Mouse (Mus musculus): ENCODE results near the gene Ebpl. TPM values are rescaled to one million over a fixed set of nuclear protein-coding genes. Genes with fewer than 3 reads are reported as not detected.

Gene Ebpl
- total and polyA plus RNA-seq, 2 experiments from 2014 or later = 2.2 to 11.5 TPM

GRCm38 (mm10) chr14:61367290-61367689, 7.1 kb upstream of the Ebpl start:
- no peak for ATAC-seq
- H3K27ac ChIP-seq = no peak overlapping the region
- H3K27me3 ChIP-seq (ENCODE audit: insufficient read depth, low read length) = no peaks in the 10 kb centered on the region
- H3K9me3 ChIP-seq (ENCODE audit: low read length) = no peaks in the 10 kb centered on the region
- peaks cover 17% of the 10 kb centered on the region for H3K36me3 ChIP-seq (ENCODE audit: insufficient read depth, low read length)
- no peaks in the 10 kb centered on the region for H3K4me1 ChIP-seq (ENCODE audit: insufficient read depth, low read length)
- no peak overlapping the region for H3K4me3 ChIP-seq (ENCODE audit: low read length)
- H3K4me2 ChIP-seq (ENCODE audit: low read depth, low read length) = no peak overlapping the region
- no peak for TF ChIP-seq CTCF (IDR thresholded peaks at IDR 0.05; ENCODE audit: low read depth)
- no peak for DNase-seq (ENCODE audit: low spot score)
- WGBS = 74% methylated on average over 2 of the region's 2 CpGs
- no peak overlapping the region for H3K9ac ChIP-seq (replicated peaks; ENCODE audit: low read length)

- 75% methylated on average over 3 of the region's 3 CpGs for WGBS
- Histone ChIP-seq H3K9me3 (ENCODE audit: low read length) (no peaks in the 10 kb centered on the region), H3K4me3 (ENCODE audit: low read length) (no peak overlapping the region), H3K27ac (no peak overlapping the region), H3K4me1 (ENCODE audit: insufficient read depth, low read length) (0 out of 2 replicates have a peak, but pooled peaks cover 6% of the 10 kb centered on the region), H3K9ac (replicated peaks; ENCODE audit: low read length) (no peak overlapping the region), H3K27me3 (ENCODE audit: insufficient read depth, low read length) (no peaks in the 10 kb centered on the region), H3K36me3 (ENCODE audit: insufficient read depth, low read length) (peaks cover 7% of the 10 kb centered on the region), H3K4me2 (ENCODE audit: low read depth, low read length) (no peak overlapping the region)
- ATAC-seq (no peak), DNase-seq (ENCODE audit: low spot score) (no peak)
- no peak for TF ChIP-seq CTCF (IDR thresholded peaks at IDR 0.05; ENCODE audit: low read depth)
Observed at GRCm38 (mm10) chr14:61364656-61365055, 4.4 kb upstream of the Ebpl start.

- Histone ChIP-seq H3K27me3 (ENCODE audit: insufficient read depth, low read length) (no peaks in the 10 kb centered on the region), H3K9ac (replicated peaks; ENCODE audit: low read length) (no peak overlapping the region), H3K4me3 (ENCODE audit: low read length) (no peak overlapping the region), H3K9me3 (ENCODE audit: low read length) (no peaks in the 10 kb centered on the region), H3K27ac (no peak overlapping the region), H3K4me2 (ENCODE audit: low read depth, low read length) (no peak overlapping the region), H3K4me1 (ENCODE audit: insufficient read depth, low read length) (0 out of 2 replicates have a peak, but pooled peaks cover 6% of the 10 kb centered on the region), H3K36me3 (ENCODE audit: insufficient read depth, low read length) (peaks cover 4% of the 10 kb centered on the region; the same call in 1 of the 2 replicates)
- TF ChIP-seq CTCF (IDR thresholded peaks at IDR 0.05; ENCODE audit: low read depth) = no peak
- WGBS = 89% methylated on average over 2 of the region's 2 CpGs
- no peak for ATAC-seq
- no peak for DNase-seq (ENCODE audit: low spot score)
Observed at GRCm38 (mm10) chr14:61363734-61364133, 3.5 kb upstream of the Ebpl start.

GRCm38 (mm10) chr14:61362268-61362667, 2.0 kb upstream of the Ebpl start:
- H3K27me3 ChIP-seq (ENCODE audit: insufficient read depth, low read length) = no peaks in the 10 kb centered on the region
- no peak overlapping the region for H3K9ac ChIP-seq (replicated peaks; ENCODE audit: low read length)
- no peaks in the 10 kb centered on the region for H3K9me3 ChIP-seq (ENCODE audit: low read length)
- TF ChIP-seq CTCF (IDR thresholded peaks at IDR 0.05; ENCODE audit: low read depth) = no peak
- no peak for ATAC-seq
- H3K4me3 ChIP-seq (ENCODE audit: low read length) = no peak overlapping the region
- WGBS = 92% methylated on average over 2 of the region's 2 CpGs
- no peak overlapping the region for H3K4me2 ChIP-seq (ENCODE audit: low read depth, low read length)
- no peak overlapping the region for H3K27ac ChIP-seq
- H3K4me1 ChIP-seq (ENCODE audit: insufficient read depth, low read length) = 0 out of 2 replicates have a peak, but pooled peaks cover 6% of the 10 kb centered on the region
- peaks cover 3% of the 10 kb centered on the region; the same call in 1 of the 2 replicates for H3K36me3 ChIP-seq (ENCODE audit: insufficient read depth, low read length)
- no peak for DNase-seq (ENCODE audit: low spot score)

- Histone ChIP-seq H3K4me3 (ENCODE audit: low read length) (no peak overlapping the region; the same call in 1 of the 2 replicates), H3K9ac (replicated peaks; ENCODE audit: low read length) (no peak overlapping the region)
Observed at GRCm38 (mm10) chr14:61360981-61361511, 807 bp upstream of the Ebpl start.

GRCm38 (mm10) chr14:61354251-61355235, 5.7 kb downstream of the Ebpl start:
- H3K9ac ChIP-seq (replicated peaks; ENCODE audit: low read length) = no peak overlapping the region
- H3K9me3 ChIP-seq (ENCODE audit: low read length) = no peaks in the 10 kb centered on the region
- H3K27ac ChIP-seq = no peak overlapping the region
- H3K4me2 ChIP-seq (ENCODE audit: low read depth, low read length) = no peak overlapping the region
- no peaks in the 10 kb centered on the region for H3K27me3 ChIP-seq (ENCODE audit: insufficient read depth, low read length)
- no peaks in the 10 kb centered on the region for H3K4me1 ChIP-seq (ENCODE audit: insufficient read depth, low read length)
- no peak for TF ChIP-seq CTCF (IDR thresholded peaks at IDR 0.05; ENCODE audit: low read depth)
- no peak overlapping the region for H3K4me3 ChIP-seq (ENCODE audit: low read length)
- DNase-seq (ENCODE audit: low spot score) = no peak
- no peak for ATAC-seq
- H3K36me3 ChIP-seq (ENCODE audit: insufficient read depth, low read length) = no peaks in the 10 kb centered on the region
- WGBS = 69% methylated on average over 10 of the region's 10 CpGs

More at GRCm38 (mm10) chr14:61360981-61361511, 807 bp upstream of the Ebpl start:
- Histone ChIP-seq H3K36me3 (ENCODE audit: insufficient read depth, low read length) (no peaks in the 10 kb centered on the region), H3K9me3 (ENCODE audit: low read length) (no peaks in the 10 kb centered on the region), H3K4me1 (ENCODE audit: insufficient read depth, low read length) (0 out of 2 replicates have a peak, but pooled peaks cover 6% of the 10 kb centered on the region), H3K27ac (no peak overlapping the region), H3K27me3 (ENCODE audit: insufficient read depth, low read length) (no peaks in the 10 kb centered on the region), H3K4me2 (ENCODE audit: low read depth, low read length) (peak overlapping the region; percentile 70)
- no peak for TF ChIP-seq CTCF (IDR thresholded peaks at IDR 0.05; ENCODE audit: low read depth)
- no peak for DNase-seq (ENCODE audit: low spot score)
- no peak for ATAC-seq
- 65% methylated on average over 3 of the region's 3 CpGs for WGBS

All from hindbrain, postnatal 0 days (tissue).